In genomic region chr15:78711935-78712334, GRCm38 (mm10) we compare ENCODE assay signal across 15 mouse cellular contexts. TPM values are rescaled to one million over a fixed set of nuclear protein-coding genes. Genes with fewer than 3 reads are reported as not detected.
DNase-seq lines count a peak whose midpoint lies in the region; ATAC-seq and TF ChIP-seq lines count a peak whose summit lies in the region.
"Had no signal": no experiment of that assay in that cellular context is flagged by ENCODE, and none has a peak within 500 bp of the region (broad histone marks: within the 10 kb centered on the region; RNA-seq: fewer than 3 reads in every experiment).

No protein-coding gene starts in this region.

- peak overlapping the region; percentile 20; the same call in 1 of the 2 replicates for H3K9ac ChIP-seq in hindbrain, embryonic 16.5 days (ENCODE audit: low read depth, low read length)
- H3K9ac ChIP-seq in lung, postnatal 0 days (replicated peaks; ENCODE audit: low read depth): no peak overlapping the region
- H3K9ac ChIP-seq: embryonic facial prominence, embryonic 12.5 days; liver, embryonic 14.5 days had no signal

- intact Hi-C loops in left cerebral cortex, postnatal 4 days (cut with DNase I): no loop called here
- intact Hi-C loops in left cerebral cortex, postnatal 36 days (cut with DNase I): loop anchor here (2.0 kb wide), 2 partner anchors 27 to 35 kb away; no protein-coding TSS in a partner anchor

- peaks cover 61% of the 10 kb centered on the region for H3K4me1 ChIP-seq in hindbrain, embryonic 16.5 days (ENCODE audit: control insufficient read depth, insufficient read depth, low read depth, low read length)
- no peaks in the 10 kb centered on the region for H3K4me1 ChIP-seq in lung, postnatal 0 days (ENCODE audit: insufficient read depth, low read depth, low read length)

- DNase-seq in left cerebral cortex, adult 11 months (ENCODE audit: low spot score): peak; percentile 73
- no peak for DNase-seq in left cerebral cortex, postnatal 4 days
- DNase-seq in left cerebral cortex, postnatal 36 days (ENCODE audit: low spot score in 2 of 2): peak; percentile 86 to 87
- peak; percentile 82 for DNase-seq in right cerebral cortex, postnatal 25 days
- no peak for DNase-seq in lung, postnatal 0 days (ENCODE audit: low spot score)
- DNase-seq in liver: no peak
- DNase-seq: adrenal gland, postnatal 36 days; cerebellum, adult 18-20 months; kidney, postnatal 25 days; lung, postnatal 4 days had no signal

- H3K27me3 ChIP-seq in hindbrain, embryonic 16.5 days (replicated peaks; ENCODE audit: control insufficient read depth, insufficient read depth, low read length): no peaks in the 10 kb centered on the region
- H3K27me3 ChIP-seq in lung, postnatal 0 days (replicated peaks; ENCODE audit: insufficient read depth, low read length): peaks cover 25% of the 10 kb centered on the region

- no peak overlapping the region for H3K4me3 ChIP-seq in hindbrain, embryonic 16.5 days (ENCODE audit: low read length)
- H3K4me3 ChIP-seq in lung, postnatal 0 days (ENCODE audit: low read depth, low read length): no peak overlapping the region

- 0 out of 2 replicates have a peak, but pooled peaks have one; percentile 2 for ATAC-seq in hindbrain, embryonic 16.5 days
- ATAC-seq in lung, postnatal 0 days: no peak
- ATAC-seq in monocyte, adult 5-6 weeks (replicated peaks; ENCODE audit: insufficient number of reproducible peaks, low FRiP score, low TSS enrichment, poor library complexity, severe bottlenecking): no peak
- ATAC-seq: Patski had no signal

- no peak for TF ChIP-seq EP300 in lung, postnatal 0 days (IDR thresholded peaks at IDR 0.05)

- no peaks in the 10 kb centered on the region for H3K9me3 ChIP-seq in hindbrain, embryonic 16.5 days (ENCODE audit: control insufficient read depth, low read length)
- no peaks in the 10 kb centered on the region for H3K9me3 ChIP-seq in lung, postnatal 0 days (ENCODE audit: low read length)
- H3K9me3 ChIP-seq: embryonic facial prominence, embryonic 12.5 days had no signal

- 70% methylated on average over 7 of the region's 7 CpGs for WGBS in hindbrain, embryonic 16.5 days
- WGBS in lung, postnatal 0 days: 62% methylated on average over 7 of the region's 7 CpGs

- H3K36me3 ChIP-seq in hindbrain, embryonic 16.5 days (ENCODE audit: control insufficient read depth, insufficient read depth, low read length): no peaks in the 10 kb centered on the region
- H3K36me3 ChIP-seq in lung, postnatal 0 days (ENCODE audit: insufficient read depth, low read length): no peaks in the 10 kb centered on the region
- H3K36me3 ChIP-seq: embryonic facial prominence, embryonic 12.5 days had no signal

- H3K27ac ChIP-seq in hindbrain, embryonic 16.5 days (ENCODE audit: low read depth, low read length): no peak overlapping the region
- no peak overlapping the region for H3K27ac ChIP-seq in lung, postnatal 0 days (ENCODE audit: low read length)
- H3K27ac ChIP-seq: embryonic facial prominence, embryonic 12.5 days; liver, embryonic 14.5 days had no signal

- TF ChIP-seq CTCF in lung, postnatal 0 days (IDR thresholded peaks at IDR 0.05): no peak

- H3K4me2 ChIP-seq in hindbrain, embryonic 16.5 days (ENCODE audit: low read length): peak overlapping the region; percentile 72
- no peak overlapping the region for H3K4me2 ChIP-seq in lung, postnatal 0 days (replicated peaks; ENCODE audit: low read depth, low read length)

RNA-seq across cellular contexts. Expression of gene Elfn2, which starts 6.6 kb away (rescaled TPM):
- total RNA-seq in left cerebral cortex, postnatal 4 days (2021): 10 to 100 TPM; 79.2 to 81.2 TPM
- polyA plus RNA-seq in hindbrain, embryonic 16.5 days (2015; fragmentation: Nextera tagmentation; extraction: Ambion mirVana): 11.6 and 13.3 TPM in 2 replicates
- total RNA-seq in left cerebral cortex, postnatal 36 days (2021): 100 to 1,000 TPM; 130 to 159 TPM
- 0.02 and 0.05 TPM in 2 replicates for polyA plus RNA-seq in lung, postnatal 0 days (2015; fragmentation: Nextera tagmentation; extraction: Ambion mirVana)
- not detected in 3 replicates for total RNA-seq in monocyte, adult 5-6 weeks (2017)
- polyA plus RNA-seq: liver, embryonic 14.5 days had no signal

Comparison
In these comparisons a context has a peak if more than half of its experiments do, and no peak if none do; other contexts are left out.
1. DNase-seq: peak in left cerebral cortex, adult 11 months (single experiment), left cerebral cortex, postnatal 36 days (2 of 2) and right cerebral cortex, postnatal 25 days (single experiment); none in left cerebral cortex, postnatal 4 days (single experiment), lung, postnatal 0 days (single experiment) and liver (single experiment).
2. RNA of gene Elfn2, which starts 6.6 kb away (total RNA-seq): 130 to 159 TPM in left cerebral cortex, postnatal 36 days and 79.2 to 81.2 TPM in left cerebral cortex, postnatal 4 days; not detected in monocyte, adult 5-6 weeks; every median in the first group is over 10 times any median in the second.